Mouse (Mus musculus) forelimb bud, embryonic 11.5 days (tissue): ENCODE measurements around the gene Rag2.

ENCODE experiments used
- DNase-seq: peaks from one replicate; pipeline ENCODE4 v3.0.0-alpha.2; 2012; ENCODE audit warnings: low read depth, low spot score

Gene Rag2

GRCm38 (mm10) chr2:101624011-101624410 lies 507 bp upstream of the Rag2 start:
- DNase-seq, result no peak

GRCm38 (mm10) chr2:101627227-101627626 lies 2.7 kb downstream of the Rag2 start:
- no peak for DNase-seq

- peak; percentile 96 for DNase-seq
Measured at GRCm38 (mm10) chr2:101628297-101629236, 4.0 kb downstream of the Rag2 start.

GRCm38 (mm10) chr2:101638979-101639839 lies 14.7 kb downstream of the Rag2 start:
- DNase-seq, result peak; percentile 30

GRCm38 (mm10) chr2:101639840-101640350 lies 15.4 kb downstream of the Rag2 start:
- DNase-seq, result no peak

- no peak for DNase-seq
Measured at GRCm38 (mm10) chr2:101645841-101646240, 21.3 kb downstream of the Rag2 start.

- DNase-seq, result no peak
Measured at GRCm38 (mm10) chr2:101648361-101648760, 23.8 kb downstream of the Rag2 start.

- DNase-seq, result peak; percentile 34
Measured at GRCm38 (mm10) chr2:101649114-101649671, 24.7 kb downstream of the Rag2 start, which contains the start of the genes Rag1 and B230118H07Rik. TSS of gene Rag1 (minus strand) at chr2:101649501. TSS of gene B230118H07Rik (minus strand) at chr2:101649532.

- DNase-seq, result no peak
Measured at GRCm38 (mm10) chr2:101650446-101650845, 25.9 kb downstream of the Rag2 start.

GRCm38 (mm10) chr2:101652204-101652920 lies 27.8 kb downstream of the Rag2 start:
- no peak for DNase-seq

GRCm38 (mm10) chr2:101652921-101653597 lies 28.5 kb downstream of the Rag2 start:
- DNase-seq, result peak; percentile 79

- DNase-seq, result no peak
Measured at GRCm38 (mm10) chr2:101660536-101660935, 36.0 kb downstream of the Rag2 start.

GRCm38 (mm10) chr2:101665058-101665702 lies 40.7 kb downstream of the Rag2 start:
- DNase-seq, result peak; percentile 87

- DNase-seq, result no peak
Measured at GRCm38 (mm10) chr2:101665703-101666092, 41.2 kb downstream of the Rag2 start.

- DNase-seq, result no peak
Measured at GRCm38 (mm10) chr2:101668751-101669150, 44.2 kb downstream of the Rag2 start.

- DNase-seq, result no peak
Measured at GRCm38 (mm10) chr2:101673547-101673946, 49.0 kb downstream of the Rag2 start.

GRCm38 (mm10) chr2:101678236-101679021 lies 53.9 kb downstream of the Rag2 start, which contains the start of gene Traf6:
TSS of gene Traf6 (plus strand) at chr2:101678429.
- peak; percentile 79 for DNase-seq

GRCm38 (mm10) chr2:101679164-101679784 lies 54.8 kb downstream of the Rag2 start:
- no peak for DNase-seq
